Mouse (Mus musculus): ENCODE data around the gene Chordc1. TPM values are rescaled to one million over a fixed set of nuclear protein-coding genes. Genes with fewer than 3 reads are reported as not detected.
"Not testable (repeated sequence)": the region's sequence is repeated elsewhere in the genome, so short reads cannot be mapped to it uniquely, and the experiment has no call there.

Chordc1 gene
- 131 and 139 TPM in 2 replicates for polyA plus RNA-seq (2016; fragmentation: Nextera tagmentation; extraction: Ambion mirVana)

DNA sequence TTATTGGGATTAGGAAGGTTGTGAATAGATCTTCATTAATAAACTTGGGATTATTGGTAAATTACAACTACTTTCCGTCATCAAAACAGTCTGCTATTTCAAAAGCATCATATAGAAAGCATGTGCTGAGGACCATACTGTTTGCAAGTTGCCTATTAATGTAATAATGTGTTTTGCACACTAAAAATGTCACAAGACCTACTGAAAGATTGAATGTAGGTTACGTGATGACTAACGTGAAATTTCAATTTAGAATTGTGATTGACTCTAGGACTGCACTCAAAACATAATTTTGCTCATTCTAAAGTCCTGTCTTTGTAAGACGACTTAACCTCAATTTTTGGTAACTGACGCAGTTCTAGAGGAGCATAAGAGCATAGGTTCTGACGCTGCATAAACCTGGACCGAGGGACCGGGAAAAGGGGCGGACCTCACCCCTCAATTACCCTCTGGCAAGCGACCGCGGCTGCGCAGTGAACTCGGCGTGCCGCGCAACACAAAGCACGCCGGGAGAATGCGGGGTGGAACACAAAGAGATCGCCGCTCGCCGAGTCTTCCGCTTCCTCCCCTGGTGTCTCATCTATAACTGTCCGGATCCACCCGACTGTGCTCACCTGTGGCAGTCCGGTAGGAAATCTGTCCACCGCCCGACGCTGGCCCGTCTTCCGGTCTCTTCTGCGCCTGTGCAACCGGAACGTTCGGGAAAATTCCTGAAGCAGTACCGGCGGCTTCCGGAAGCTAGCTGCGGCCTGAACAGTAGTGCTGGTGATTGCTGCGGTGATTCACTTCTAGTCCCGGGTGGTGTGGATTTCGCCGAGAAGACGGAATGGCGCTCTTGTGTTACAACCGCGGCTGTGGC lies at the start of gene Chordc1:
Chordc1 (plus strand) TSS at position 555 of the 859 bp plus-strand sequence.
- ATAC-seq (ENCODE audit: insufficient number of reproducible peaks, insufficient read depth, low FRiP score, low TSS enrichment): peak; percentile 100

DNA sequence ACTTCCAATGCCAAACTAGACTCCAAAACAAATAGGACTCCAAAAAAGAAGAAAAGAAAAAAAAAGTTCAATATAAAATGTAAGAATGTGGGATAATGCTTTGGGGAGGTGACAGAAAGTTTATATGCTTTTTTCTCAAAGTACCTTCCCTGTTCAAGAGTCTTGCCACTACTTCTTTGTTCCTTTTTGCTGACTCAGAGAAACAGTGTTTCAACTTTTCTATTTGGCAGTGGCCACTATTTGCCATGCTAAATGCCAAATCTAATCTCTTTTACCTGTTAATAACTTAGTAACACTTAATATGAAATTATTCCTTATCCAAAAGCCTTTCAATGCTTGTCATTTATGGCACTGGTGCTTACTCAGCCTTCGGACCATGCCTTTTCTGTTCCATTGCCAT lies 16.0 kb upstream of the Chordc1 start:
- H3K27me3 ChIP-seq: no peaks in the 10 kb centered on the region
- H3K9me3 ChIP-seq: no peaks in the 10 kb centered on the region
- no peak overlapping the region for H3K4me3 ChIP-seq
- H3K27ac ChIP-seq: no peak overlapping the region
- H3K36me3 ChIP-seq: no peaks in the 10 kb centered on the region
- no peaks in the 10 kb centered on the region for H3K4me1 ChIP-seq
- WGBS: 87% methylated on average over 1 of the region's 1 CpGs
- no peak for ATAC-seq (ENCODE audit: insufficient number of reproducible peaks, insufficient read depth, low FRiP score, low TSS enrichment)
- no peak overlapping the region for H3K9ac ChIP-seq
- no peak overlapping the region for H3K4me2 ChIP-seq (replicated peaks)

More for the DNA sequence above, at the start of gene Chordc1:
- peak within 1 kb of the TSS; percentile 87 for H3K4me3 ChIP-seq
- H3K9me3 ChIP-seq: no peaks in the 10 kb centered on the region
- H3K27me3 ChIP-seq: no peaks in the 10 kb centered on the region
- peak within 1 kb of the TSS; percentile 95 for H3K9ac ChIP-seq
- H3K4me1 ChIP-seq: peaks cover 13% of the 10 kb centered on the region
- H3K36me3 ChIP-seq: no peaks in the 10 kb centered on the region
- H3K27ac ChIP-seq: peak within 1 kb of the TSS; percentile 87
- H3K4me2 ChIP-seq (replicated peaks): peak within 1 kb of the TSS; percentile 65
- WGBS: 4% methylated on average over 49 of the region's 49 CpGs

- no peak for ATAC-seq (ENCODE audit: insufficient number of reproducible peaks, insufficient read depth, low FRiP score, low TSS enrichment)
- no peak overlapping the region for H3K27ac ChIP-seq
- H3K4me3 ChIP-seq: no peak overlapping the region
- no peaks in the 10 kb centered on the region for H3K36me3 ChIP-seq
- H3K4me2 ChIP-seq (replicated peaks): no peak overlapping the region
- 58% methylated on average over 2 of the region's 2 CpGs for WGBS
- no peaks in the 10 kb centered on the region for H3K9me3 ChIP-seq
- H3K9ac ChIP-seq: no peak overlapping the region
- no peaks in the 10 kb centered on the region for H3K27me3 ChIP-seq
- no peaks in the 10 kb centered on the region for H3K4me1 ChIP-seq
Measured at GRCm38 (mm10) chr9:18276844-18277243, 15.1 kb upstream of the Chordc1 start.

GRCm38 (mm10) chr9:18277497-18277896 lies 14.4 kb upstream of the Chordc1 start:
- no peak overlapping the region for H3K4me2 ChIP-seq (replicated peaks)
- H3K4me1 ChIP-seq: no peaks in the 10 kb centered on the region
- no peak overlapping the region for H3K4me3 ChIP-seq
- WGBS: 48% methylated on average over 1 of the region's 1 CpGs
- ATAC-seq (ENCODE audit: insufficient number of reproducible peaks, insufficient read depth, low FRiP score, low TSS enrichment): no peak
- H3K27ac ChIP-seq: no peak overlapping the region
- no peak overlapping the region for H3K9ac ChIP-seq
- H3K9me3 ChIP-seq: no peaks in the 10 kb centered on the region
- H3K36me3 ChIP-seq: no peaks in the 10 kb centered on the region
- H3K27me3 ChIP-seq: no peaks in the 10 kb centered on the region

GRCm38 (mm10) chr9:18278693-18279092 lies 13.2 kb upstream of the Chordc1 start:
- not testable (repeated sequence) for H3K27ac ChIP-seq; H3K4me1 ChIP-seq; H3K9me3 ChIP-seq; H3K4me2 ChIP-seq (replicated peaks); H3K4me3 ChIP-seq; H3K36me3 ChIP-seq; H3K9ac ChIP-seq; H3K27me3 ChIP-seq; ATAC-seq (ENCODE audit: insufficient number of reproducible peaks, insufficient read depth, low FRiP score, low TSS enrichment)
- WGBS: 35% methylated on average over 5 of the region's 5 CpGs

DNA sequence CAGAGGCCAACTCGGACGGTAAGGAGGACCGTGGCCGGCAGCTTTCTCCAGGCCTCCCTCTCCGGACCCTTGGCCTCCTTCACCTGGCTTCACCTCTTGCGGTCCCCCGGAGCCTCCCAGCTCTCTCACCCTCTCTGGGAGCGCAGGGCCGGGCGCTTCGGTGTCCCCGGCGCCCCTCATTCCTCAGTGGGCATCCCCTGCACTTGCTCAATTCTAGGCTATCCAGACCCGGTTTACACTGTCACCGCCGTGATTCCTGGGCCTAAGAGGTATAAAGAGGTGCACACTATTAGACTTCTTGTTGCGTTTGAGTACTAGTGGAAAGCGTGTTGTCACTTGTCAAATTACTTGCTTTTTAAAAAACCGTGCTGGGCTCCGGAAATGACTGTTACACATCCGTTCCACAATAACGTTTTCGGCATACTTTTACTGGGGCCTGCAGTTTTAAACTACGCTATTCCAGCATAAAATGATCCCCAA lies 558 bp downstream of the Chordc1 start:
- peak overlapping the region; percentile 65 for H3K4me2 ChIP-seq (replicated peaks)
- H3K27ac ChIP-seq: peak overlapping the region; percentile 87
- H3K27me3 ChIP-seq: no peaks in the 10 kb centered on the region
- H3K4me1 ChIP-seq: peaks cover 13% of the 10 kb centered on the region
- H3K9ac ChIP-seq: peak overlapping the region; percentile 95
- no peaks in the 10 kb centered on the region for H3K9me3 ChIP-seq
- H3K4me3 ChIP-seq: peak overlapping the region; percentile 87
- under 1% methylated on average over 24 of the region's 24 CpGs for WGBS
- no peaks in the 10 kb centered on the region; the same call in 1 of the 2 replicates for H3K36me3 ChIP-seq
- peak; percentile 53 for ATAC-seq (ENCODE audit: insufficient number of reproducible peaks, insufficient read depth, low FRiP score, low TSS enrichment)

DNA sequence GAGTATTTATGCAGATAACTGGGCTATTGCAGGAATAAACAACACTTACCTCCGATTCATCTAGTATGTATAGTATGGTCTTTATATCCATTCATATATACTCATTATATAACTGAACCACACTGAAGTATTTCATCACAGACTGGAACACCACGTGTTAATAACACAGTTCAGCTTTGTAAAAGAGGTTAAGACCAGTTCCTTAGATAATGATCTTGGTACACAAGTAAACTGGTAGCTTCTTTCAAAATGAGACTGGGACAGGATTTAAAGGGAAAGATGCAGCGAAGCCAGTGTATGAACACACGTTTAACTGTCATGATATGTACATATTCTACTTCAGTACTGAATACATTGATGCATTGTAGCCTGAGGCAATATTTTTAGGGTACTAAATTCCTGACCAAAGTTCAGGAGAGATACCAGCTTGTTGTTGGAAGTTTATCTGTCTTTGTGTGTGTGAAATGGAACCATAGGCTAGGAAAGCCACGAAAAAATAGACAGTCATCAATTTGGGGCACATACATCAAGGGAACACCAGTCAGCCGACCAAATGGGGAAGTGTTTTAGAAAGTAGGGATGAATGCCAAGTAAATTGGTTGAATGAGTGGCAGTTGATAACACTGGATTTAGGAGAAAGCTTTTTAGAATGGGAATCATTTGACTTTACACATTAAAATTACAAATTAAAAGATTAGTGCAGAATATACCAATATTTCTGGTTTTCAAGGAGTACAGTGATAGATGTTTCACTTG lies 1.3 kb downstream of the Chordc1 start:
- 50% methylated on average over 6 of the region's 6 CpGs for WGBS
- Histone ChIP-seq H3K4me2 (replicated peaks) (peak overlapping the region; percentile 65), H3K27me3 (no peaks in the 10 kb centered on the region), H3K4me3 (peak overlapping the region; percentile 87), H3K4me1 (peaks cover 13% of the 10 kb centered on the region), H3K27ac (no peak overlapping the region), H3K9me3 (no peaks in the 10 kb centered on the region), H3K36me3 (peaks cover 2% of the 10 kb centered on the region; the same call in 1 of the 2 replicates), H3K9ac (peak overlapping the region; percentile 95)
- no peak for ATAC-seq (ENCODE audit: insufficient number of reproducible peaks, insufficient read depth, low FRiP score, low TSS enrichment)

DNA sequence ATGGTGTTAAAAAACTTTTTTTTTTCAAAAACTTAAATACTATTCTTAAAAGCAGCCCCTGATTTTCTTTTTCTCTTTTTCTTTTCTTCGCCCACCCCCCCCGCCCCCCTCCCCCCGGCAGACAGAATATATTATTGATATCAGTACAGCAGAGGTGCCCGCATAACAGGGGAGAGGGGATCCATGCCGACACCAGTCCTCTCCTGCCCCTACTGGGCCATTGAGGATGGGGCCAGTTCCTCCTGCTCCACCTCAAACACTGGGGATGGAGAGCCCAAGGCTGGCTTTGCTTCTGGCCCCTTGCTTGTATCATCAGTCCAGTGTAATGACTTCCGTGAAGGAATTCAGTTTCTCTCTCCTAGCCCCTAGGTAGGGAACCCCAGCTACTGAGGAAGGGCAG lies 6.4 kb downstream of the Chordc1 start:
- Histone ChIP-seq H3K4me2 (replicated peaks) (no peak overlapping the region), H3K9ac (no peak overlapping the region), H3K9me3 (no peaks in the 10 kb centered on the region), H3K4me3 (no peak overlapping the region), H3K27me3 (no peaks in the 10 kb centered on the region), H3K36me3 (peaks cover 43% of the 10 kb centered on the region), H3K4me1 (peaks cover 10% of the 10 kb centered on the region), H3K27ac (no peak overlapping the region)
- WGBS: 93% methylated on average over 4 of the region's 6 CpGs
- 0 out of 2 replicates have a peak, but pooled peaks have one; percentile 56 for ATAC-seq (ENCODE audit: insufficient number of reproducible peaks, insufficient read depth, low FRiP score, low TSS enrichment)

DNA sequence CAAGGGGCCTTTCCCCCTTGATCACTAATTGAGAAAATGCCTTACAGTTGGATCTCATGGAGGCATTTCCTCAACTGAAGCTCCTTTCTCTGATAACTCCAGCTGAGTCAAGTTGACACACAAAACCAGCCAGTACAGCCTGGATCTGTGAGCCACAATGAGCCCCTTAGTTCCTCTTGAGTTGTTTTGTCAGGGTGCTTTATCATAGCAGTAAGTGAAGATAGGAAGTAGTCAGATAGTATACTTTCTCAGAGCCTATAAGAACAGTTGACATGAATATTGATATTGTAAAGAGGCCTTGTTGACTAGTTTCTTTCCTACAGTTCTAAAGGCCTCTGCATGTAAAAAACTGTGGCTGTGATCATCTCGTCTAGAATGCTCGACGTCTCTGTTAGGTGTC lies 28.1 kb downstream of the Chordc1 start:
- no peaks in the 10 kb centered on the region for H3K9me3 ChIP-seq
- ATAC-seq (ENCODE audit: insufficient number of reproducible peaks, insufficient read depth, low FRiP score, low TSS enrichment): no peak
- no peak overlapping the region for H3K4me2 ChIP-seq (replicated peaks)
- H3K4me3 ChIP-seq: no peak overlapping the region
- 91% methylated on average over 3 of the region's 3 CpGs for WGBS
- peaks cover 5% of the 10 kb centered on the region for H3K36me3 ChIP-seq
- no peak overlapping the region for H3K9ac ChIP-seq
- no peak overlapping the region for H3K27ac ChIP-seq
- H3K27me3 ChIP-seq: no peaks in the 10 kb centered on the region
- H3K4me1 ChIP-seq: no peaks in the 10 kb centered on the region

Measured in embryonic facial prominence, embryonic 12.5 days (tissue).